Mouse (Mus musculus): Measurements from ENCODE around the gene Sinhcaf.

- TF ChIP-seq GATA1 (IDR thresholded peaks at IDR 0.05; ENCODE audit: borderline replicate concordance, low read length) (no peak), FLI1 (IDR thresholded peaks at IDR 0.05; ENCODE audit: low read length) (no peak)
Observed at GRCm38 (mm10) chr6:148918841-148919398, 27.3 kb downstream of the Sinhcaf start.

Data from megakaryocyte, embryonic 14.5 days (primary cell).